Mouse (Mus musculus): ENCODE results near the gene Slc35f2. TPM values are rescaled to one million over a fixed set of nuclear protein-coding genes. Genes with fewer than 3 reads are reported as not detected.

Gene Slc35f2
- total RNA-seq, 2 experiments from 2014 or later, result not detected

GRCm38 (mm10) chr9:53829081-53829865, 57.9 kb downstream of the Slc35f2 start:
- DNase-seq, result no peak

- DNase-seq, result no peak
These were observed 58.5 kb downstream of the Slc35f2 start for GRCm38 (mm10) chr9:53829866-53830209.

DNA sequence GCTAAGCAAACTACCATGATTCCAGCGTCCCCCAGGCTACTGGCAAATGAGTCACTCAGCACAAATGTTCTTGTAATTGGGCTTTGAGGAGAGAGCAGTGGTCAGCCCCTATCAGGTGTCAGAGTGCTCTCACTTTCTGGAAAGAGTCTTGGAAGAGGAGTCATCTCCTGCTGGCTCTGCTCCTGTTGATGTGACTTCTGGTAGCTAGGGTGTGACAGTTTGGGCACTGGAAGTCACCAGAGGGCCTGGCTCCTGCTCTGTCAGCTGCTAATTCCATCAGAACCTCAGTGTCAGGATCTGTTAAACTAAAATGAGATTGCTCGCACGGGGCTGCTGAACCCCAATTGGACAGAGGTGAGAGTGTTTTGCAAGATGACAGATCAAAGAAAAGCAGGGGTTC, 63.7 kb downstream of the Slc35f2 start:
- peak; percentile 57 for DNase-seq

GRCm38 (mm10) chr9:53835976-53836375, 64.6 kb downstream of the Slc35f2 start:
- no peak for DNase-seq

- DNase-seq, result no peak
These were observed 67.5 kb downstream of the Slc35f2 start for GRCm38 (mm10) chr9:53838816-53839215.

- DNase-seq, result no peak
These were observed 77.2 kb downstream of the Slc35f2 start for GRCm38 (mm10) chr9:53848548-53848947.

DNA sequence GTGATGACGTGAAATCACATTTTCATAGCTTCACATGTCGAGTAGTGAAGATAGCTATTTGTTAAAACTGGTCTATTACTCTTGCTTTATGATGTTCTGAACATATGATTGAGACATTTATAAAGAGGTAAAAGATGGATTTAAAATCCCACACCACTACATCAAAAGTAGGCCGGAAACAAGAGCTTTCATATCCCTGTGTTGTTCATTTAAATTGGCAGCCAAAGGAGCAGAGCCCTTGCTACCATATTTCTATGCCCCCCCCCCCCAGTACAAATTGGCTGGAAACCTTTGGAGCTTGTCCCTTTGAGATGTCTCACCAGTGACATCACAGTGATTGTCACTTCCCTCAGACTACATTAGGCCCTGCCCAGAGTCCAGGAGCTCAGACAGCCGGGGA, 78.5 kb downstream of the Slc35f2 start, which contains the start of gene Sln:
Gene Sln, plus strand, starts transcription at position 301 of the 400 bp plus-strand sequence.
- DNase-seq, result no peak

DNA sequence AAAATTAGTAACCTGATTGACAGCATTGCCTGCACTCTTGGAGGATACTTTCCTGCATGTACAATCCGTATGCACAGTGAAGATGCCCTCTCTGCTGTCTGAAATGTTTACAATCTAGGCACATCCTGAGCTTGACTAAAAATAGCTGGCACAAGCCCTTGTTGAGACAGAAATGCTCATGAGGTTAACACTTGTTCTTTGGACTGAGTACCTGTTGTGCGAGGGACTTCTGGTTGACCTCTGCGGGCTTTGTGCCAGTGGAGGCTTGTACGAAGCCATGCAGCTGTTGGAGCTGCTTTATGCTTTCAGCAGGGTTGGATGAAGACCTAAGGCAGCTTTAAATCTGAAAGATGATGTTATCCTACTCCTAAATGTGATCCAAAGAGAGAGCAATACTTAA, 80.8 kb downstream of the Slc35f2 start:
- DNase-seq, result peak; percentile 14

DNA sequence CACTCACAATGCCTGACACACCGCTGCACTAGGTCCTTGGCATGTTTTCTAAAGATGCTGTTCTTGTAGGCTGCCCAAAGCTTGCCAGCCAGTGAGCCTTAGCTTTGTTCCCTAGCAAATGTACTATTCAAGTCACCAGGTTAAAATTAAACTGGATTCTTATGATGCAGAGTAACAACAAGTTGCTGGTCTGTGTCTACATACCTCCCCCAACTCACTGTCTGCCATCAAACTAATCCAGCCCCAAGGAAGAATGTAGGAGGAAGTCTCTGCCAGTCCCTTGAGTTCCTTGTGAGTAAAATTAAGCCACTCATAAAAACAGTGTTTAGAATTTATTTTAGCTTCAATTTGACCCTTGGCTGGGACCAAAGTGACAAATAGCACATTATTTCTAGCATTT, 82.3 kb downstream of the Slc35f2 start:
- no peak for DNase-seq

GRCm38 (mm10) chr9:53854525-53854924, 83.2 kb downstream of the Slc35f2 start:
- no peak for DNase-seq

GRCm38 (mm10) chr9:53857864-53858263, 86.5 kb downstream of the Slc35f2 start:
- no peak for DNase-seq

Other genes with a start within 250 kb of the Slc35f2 start
- gene Atm, start 234.8 kb upstream of the Slc35f2 start, total RNA-seq (2021), result 1 to 10 TPM; 4.8 to 6.8 TPM
- 1 to 10 TPM; 3.6 to 4.3 TPM for gene Npat, start 234.5 kb upstream of the Slc35f2 start, total RNA-seq (2021)
- gene Acat1, start 161.2 kb upstream of the Slc35f2 start, total RNA-seq (2021), result 100 to 1,000 TPM in 1 of 2 experiments, 10 to 100 TPM in 1; 84.1 to 102 TPM
- 10 to 100 TPM; 59.5 TPM for gene Cul5, start 101.5 kb upstream of the Slc35f2 start, total RNA-seq (2021)
- gene Rab39, start 65.3 kb upstream of the Slc35f2 start, total RNA-seq (2021), result not detected
- gene Sln, start 78.6 kb downstream of the Slc35f2 start, total RNA-seq (2021), result 1 to 10 TPM in 1 of 2 experiments, under 1 TPM in 1; 0.40 to 1.8 TPM
- not detected for gene Elmod1, start 203.8 kb downstream of the Slc35f2 start, total RNA-seq (2021)

All from gastrocnemius, postnatal 25 days (tissue).